Mouse (Mus musculus) thymus, adult 2 months (tissue): Measurements from ENCODE around the gene Ssc4d.

ENCODE experiments used
- CTCF ChIP-seq: fragments of 200-500 bp; IDR thresholded peaks from 2 replicates; pipeline ENCODE4 v1.5.1; 2012; ENCODE audit warnings: mild to moderate bottlenecking, control low read depth, low read length, moderate library complexity, borderline replicate concordance; ENCODE audit not compliant: control insufficient read depth, poor library complexity, insufficient read depth; ENCODE audit errors: extremely low read depth
- POLR2A ChIP-seq: fragments of 200-500 bp; IDR thresholded peaks from 2 replicates; pipeline ENCODE4 v1.6.1; 2012; ENCODE audit warnings: mild to moderate bottlenecking, low read length, control low read depth, moderate library complexity; ENCODE audit not compliant: control insufficient read depth, poor library complexity, insufficient read depth; ENCODE audit errors: extremely low read depth

DNA sequence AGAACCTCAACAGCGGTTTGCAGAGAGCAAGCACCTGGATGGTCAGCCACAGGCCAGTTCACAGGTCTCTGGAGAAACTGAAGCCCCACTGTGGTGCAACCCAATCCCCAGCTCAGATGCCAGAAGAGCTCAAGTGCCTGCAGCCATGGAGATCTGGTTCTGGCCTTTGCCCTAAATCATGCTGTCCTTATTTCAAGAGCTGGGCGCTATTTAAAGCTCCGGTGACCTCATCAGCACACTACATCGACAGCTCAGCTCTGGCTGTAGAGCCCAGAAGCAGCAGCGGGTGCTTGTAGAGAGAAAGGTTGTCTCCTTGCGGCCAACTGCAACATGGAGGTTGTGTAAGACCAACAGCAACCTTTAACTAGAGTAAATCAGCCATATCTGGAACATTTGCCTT lies 60.2 kb downstream of the Ssc4d start:
- no peak for TF ChIP-seq CTCF
- no peak for TF ChIP-seq POLR2A
